7 mouse cellular contexts compared by ENCODE assay signal in genomic region chr3:123507663-123508055, GRCm38 (mm10).
DNase-seq lines count a peak whose midpoint lies in the region; ATAC-seq lines count a peak whose summit lies in the region.

No protein-coding gene starts in this region.

- ATAC-seq in neural tube, embryonic 11.5 days (ENCODE audit: insufficient read depth, low FRiP score, low TSS enrichment), result no peak
- ATAC-seq in limb, embryonic 13.5 days (ENCODE audit: low FRiP score, low read depth), result no peak
- ATAC-seq in stomach, embryonic 15.5 days (ENCODE audit: insufficient read depth, low FRiP score, low read depth), result no peak

- no peaks in the 10 kb centered on the region for H3K27me3 ChIP-seq in neural tube, embryonic 11.5 days (ENCODE audit: control insufficient read depth, insufficient read depth, low read length)
- H3K27me3 ChIP-seq in forebrain, embryonic 10.5 days (ENCODE audit: poor library complexity, severe bottlenecking), result no peaks in the 10 kb centered on the region
- H3K27me3 ChIP-seq in limb, embryonic 13.5 days, result no peaks in the 10 kb centered on the region
- H3K27me3 ChIP-seq in stomach, embryonic 15.5 days (replicated peaks), result no peaks in the 10 kb centered on the region

- no peaks in the 10 kb centered on the region for H3K9me3 ChIP-seq in neural tube, embryonic 11.5 days (ENCODE audit: control insufficient read depth, low read length)
- H3K9me3 ChIP-seq in forebrain, embryonic 10.5 days, result no peaks in the 10 kb centered on the region
- H3K9me3 ChIP-seq in limb, embryonic 13.5 days, result no peaks in the 10 kb centered on the region
- no peaks in the 10 kb centered on the region for H3K9me3 ChIP-seq in stomach, embryonic 15.5 days

- peak overlapping the region; percentile 66 for H3K4me2 ChIP-seq in neural tube, embryonic 11.5 days (ENCODE audit: low read depth)
- H3K4me2 ChIP-seq in limb, embryonic 13.5 days (replicated peaks), result peak overlapping the region; percentile 83
- peak overlapping the region; percentile 67 for H3K4me2 ChIP-seq in stomach, embryonic 15.5 days

- WGBS in neural tube, embryonic 11.5 days, result under 1% methylated on average over 10 of the region's 10 CpGs
- WGBS in forebrain, embryonic 10.5 days, result under 1% methylated on average over 10 of the region's 10 CpGs
- WGBS in limb, embryonic 13.5 days, result under 1% methylated on average over 10 of the region's 10 CpGs
- WGBS in stomach, embryonic 15.5 days, result under 1% methylated on average over 10 of the region's 10 CpGs

- peak overlapping the region; percentile 87 for H3K4me3 ChIP-seq in neural tube, embryonic 11.5 days (ENCODE audit: low read depth, low read length)
- peak overlapping the region; percentile 79 for H3K4me3 ChIP-seq in forebrain, embryonic 10.5 days
- peak overlapping the region; percentile 77 for H3K4me3 ChIP-seq in limb, embryonic 13.5 days
- H3K4me3 ChIP-seq in stomach, embryonic 15.5 days (replicated peaks), result peak overlapping the region; percentile 72

- H3K27ac ChIP-seq in neural tube, embryonic 11.5 days (ENCODE audit: low read depth, low read length), result peak overlapping the region; percentile 67
- H3K27ac ChIP-seq in forebrain, embryonic 10.5 days, result peak overlapping the region; percentile 99
- H3K27ac ChIP-seq in limb, embryonic 13.5 days, result peak overlapping the region; percentile 82
- peak overlapping the region; percentile 78 for H3K27ac ChIP-seq in stomach, embryonic 15.5 days

- H3K9ac ChIP-seq in neural tube, embryonic 11.5 days (ENCODE audit: low read length), result peak overlapping the region; percentile 84
- peak overlapping the region; percentile 91 for H3K9ac ChIP-seq in limb, embryonic 13.5 days
- peak overlapping the region; percentile 80 for H3K9ac ChIP-seq in stomach, embryonic 15.5 days

- H3K4me1 ChIP-seq in neural tube, embryonic 11.5 days (ENCODE audit: control insufficient read depth, insufficient read depth, low read length), result peaks cover 10% of the 10 kb centered on the region
- peaks cover 16% of the 10 kb centered on the region for H3K4me1 ChIP-seq in forebrain, embryonic 10.5 days
- H3K4me1 ChIP-seq in limb, embryonic 13.5 days, result peaks cover 22% of the 10 kb centered on the region
- peaks cover 8% of the 10 kb centered on the region; the same call in 1 of the 2 replicates for H3K4me1 ChIP-seq in stomach, embryonic 15.5 days

- 0 out of 2 replicates have a peak, but pooled peaks cover 2% of the 10 kb centered on the region for H3K36me3 ChIP-seq in neural tube, embryonic 11.5 days (ENCODE audit: control insufficient read depth, insufficient read depth, low read length)
- peaks cover 28% of the 10 kb centered on the region for H3K36me3 ChIP-seq in forebrain, embryonic 10.5 days (replicated peaks)
- H3K36me3 ChIP-seq in limb, embryonic 13.5 days, result peaks cover 12% of the 10 kb centered on the region
- 0 out of 2 replicates have a peak, but pooled peaks cover 6% of the 10 kb centered on the region for H3K36me3 ChIP-seq in stomach, embryonic 15.5 days

- DNase-seq in neural tube, embryonic 11.5 days (ENCODE audit: low spot score), result no peak
- no peak for DNase-seq in neural tube, embryonic 10.5 days (ENCODE audit: extremely low spot score, low spot score)
- DNase-seq in forebrain, embryonic 10.5 days (ENCODE audit: extremely low spot score, low spot score), result no peak
- DNase-seq in urinary bladder, postnatal 4 days (ENCODE audit: low spot score in 2 of 2), result no peak
- DNase-seq in frontal cortex, postnatal 14 days (ENCODE audit: low spot score in 2 of 2), result no peak
